Mouse (Mus musculus) C2C12 (cell line): ENCODE measurements around the gene Dis3.
"Not testable (repeated sequence)": the region's sequence is repeated elsewhere in the genome, so short reads cannot be mapped to it uniquely, and the experiment has no call there.

Experiments used
- CEBPB ChIP-seq: IDR thresholded peaks from one replicate; pipeline ENCODE4 v1.6.1; 2011; ENCODE audit warnings: low read depth, mild to moderate bottlenecking, control low read depth, moderate library complexity
- CTCF ChIP-seq: IDR thresholded peaks from one replicate; pipeline ENCODE4 v1.5.1; 2011; ENCODE audit not compliant: control insufficient read depth, insufficient read depth, insufficient read length
- FOSL1 ChIP-seq: IDR thresholded peaks from one replicate; pipeline ENCODE4 v1.8.0; 2011; ENCODE audit warnings: mild to moderate bottlenecking, low read length; ENCODE audit not compliant: poor library complexity, insufficient read depth, severe bottlenecking
- MAX ChIP-seq: IDR thresholded peaks from one replicate; pipeline ENCODE4 v1.6.1; 2011; ENCODE audit warnings: mild to moderate bottlenecking, control low read depth
- MYOD1 ChIP-seq: IDR thresholded peaks from one replicate; pipeline ENCODE4 v1.6.1; 2011; ENCODE audit warnings: low read depth; ENCODE audit not compliant: control insufficient read depth, insufficient read length
- MYOG ChIP-seq: IDR thresholded peaks from one replicate; pipeline ENCODE4 v1.6.1; 2011; ENCODE audit not compliant: control insufficient read depth, insufficient read length; ENCODE audit errors: extremely low read depth
- USF1 ChIP-seq: IDR thresholded peaks from one replicate; pipeline ENCODE4 v1.6.1; 2011; ENCODE audit warnings: low read depth, mild to moderate bottlenecking, control low read depth, moderate library complexity

GRCm38 (mm10) chr14:99039308-99039707, 60.3 kb downstream of the Dis3 start:
- TF ChIP-seq CTCF, MYOD1, USF1, MAX, FOSL1, MYOG, CEBPB: not testable (repeated sequence)
